Mouse (Mus musculus) hindbrain, postnatal 0 days (tissue): Measurements from ENCODE around the gene Mia2. TPM values are rescaled to one million over a fixed set of nuclear protein-coding genes. Genes with fewer than 3 reads are reported as not detected.
"Not testable (repeated sequence)": the region's sequence is repeated elsewhere in the genome, so short reads cannot be mapped to it uniquely, and the experiment has no call there.

ENCODE experiments used
- ATAC-seq: fragments of 200-750 bp; cut with Nextera tagmentation; 2 replicates; pipeline ENCODE4 v1.8.0; 2017; ENCODE audit warnings: mild to moderate bottlenecking, moderate TSS enrichment, moderate library complexity
- DNase-seq: peaks from one replicate; pipeline ENCODE4 v3.0.0-alpha.2; 2015; ENCODE audit warnings: low spot score
- H3K27ac ChIP-seq: fragments of 300-500 bp; sonication (generic); 2 replicates; pipeline ENCODE4 v1.5.1; 2014; ENCODE audit warnings: mild to moderate bottlenecking
- H3K27me3 ChIP-seq: fragments of 300-500 bp; sonication (generic); 2 replicates; pipeline ENCODE4 v1.6.1; 2014; ENCODE audit warnings: low read length, mixed read lengths; ENCODE audit not compliant: insufficient read depth
- H3K36me3 ChIP-seq: fragments of 300-500 bp; sonication (generic); 2 replicates; pipeline ENCODE4 v1.6.1; 2014; ENCODE audit warnings: low read length, mixed read lengths; ENCODE audit not compliant: insufficient read depth
- H3K4me1 ChIP-seq: fragments of 300-500 bp; sonication (generic); 2 replicates; pipeline ENCODE4 v1.6.1; 2014; ENCODE audit warnings: antibody characterized with exemption, low read length, mixed read lengths; ENCODE audit not compliant: insufficient read depth
- H3K4me2 ChIP-seq: fragments of 300-500 bp; sonication (generic); 2 replicates; pipeline ENCODE4 v1.6.1; 2014; ENCODE audit warnings: low read depth, mild to moderate bottlenecking, low read length, moderate library complexity, mixed read lengths
- H3K4me3 ChIP-seq: fragments of 300-500 bp; sonication (generic); 2 replicates; pipeline ENCODE4 v1.5.1; 2014; ENCODE audit warnings: low read length
- H3K9ac ChIP-seq: fragments of 300-500 bp; sonication (generic); replicated peaks from 2 replicates; pipeline ENCODE4 v1.6.1; 2014; ENCODE audit warnings: mild to moderate bottlenecking, low read length, moderate library complexity, mixed read lengths
- H3K9me3 ChIP-seq: fragments of 300-500 bp; sonication (generic); 2 replicates; pipeline ENCODE4 v1.6.1; 2016; ENCODE audit warnings: low read length, mixed read lengths
- CTCF ChIP-seq: IDR thresholded peaks from 2 replicates; pipeline ENCODE4 v1.5.1; 2016; ENCODE audit warnings: antibody characterized with exemption, control low read depth, low read depth
- WGBS: fragments of 180-500 bp; shearing (Covaris S2); extraction: QIAGEN DNeasy Blood & Tissue Kit; methylation state at CpG from one replicate; pipeline ENCODE4 v1.1.7; 2014; 5-methylcytosine and 5-hydroxymethylcytosine counted together
- polyA plus RNA-seq: library from polyadenylated mRNA; unstranded; fragments of >200 nt; fragmentation: Nextera tagmentation; extraction: Ambion mirVana; gene quantifications from 2 replicates; pipeline ENCODE4 v1.2.1, GENCODE M21; 2015
- total RNA-seq: library from RNA; depleted of rRNA; stranded (reverse); fragments of >200 nt; gene quantifications from 2 replicates; pipeline ENCODE4 v1.2.3, GENCODE M21; 2014; rRNA removed

Mia2 gene
- total RNA-seq (24.9 and 32.7 TPM in 2 replicates), polyA plus RNA-seq (38.2 and 45.8 TPM in 2 replicates)

GRCm38 (mm10) chr12:59095104-59096025, at the start of gene Mia2:
Mia2 (plus strand) TSS chr12:59095799.
- Histone ChIP-seq H3K9ac (no peak within 1 kb of the TSS), H3K4me1 (no peaks in the 10 kb centered on the region), H3K4me2 (no peak within 1 kb of the TSS), H3K27ac (no peak within 1 kb of the TSS), H3K27me3 (no peaks in the 10 kb centered on the region), H3K4me3 (no peak within 1 kb of the TSS), H3K36me3 (no peaks in the 10 kb centered on the region), H3K9me3 (no peaks in the 10 kb centered on the region)
- ATAC-seq (no peak), DNase-seq (no peak)
- WGBS, result 82% methylated on average over 19 of the region's 19 CpGs
- no peak for TF ChIP-seq CTCF

GRCm38 (mm10) chr12:59052470-59052869, 43.1 kb upstream of the Mia2 start:
- Histone ChIP-seq H3K27ac (no peak overlapping the region), H3K9ac (no peak overlapping the region), H3K4me1 (no peaks in the 10 kb centered on the region), H3K27me3 (no peaks in the 10 kb centered on the region), H3K4me3 (no peak overlapping the region), H3K9me3 (no peaks in the 10 kb centered on the region), H3K36me3 (no peaks in the 10 kb centered on the region; the same call in 1 of the 2 replicates), H3K4me2 (no peak overlapping the region)
- 99% methylated on average over 3 of the region's 3 CpGs for WGBS
- ATAC-seq (no peak), DNase-seq (no peak)
- no peak for TF ChIP-seq CTCF

GRCm38 (mm10) chr12:59053166-59053565, 42.4 kb upstream of the Mia2 start:
- ATAC-seq (no peak), DNase-seq (no peak)
- Histone ChIP-seq H3K36me3 (no peaks in the 10 kb centered on the region; the same call in 1 of the 2 replicates), H3K27me3 (no peaks in the 10 kb centered on the region), H3K9me3 (no peaks in the 10 kb centered on the region), H3K4me3 (no peak overlapping the region), H3K4me2 (no peak overlapping the region), H3K4me1 (no peaks in the 10 kb centered on the region), H3K9ac (no peak overlapping the region), H3K27ac (no peak overlapping the region)
- TF ChIP-seq CTCF, result no peak
- whole genome bisulfite sequencing, result 94% methylated on average over 5 of the region's 5 CpGs

GRCm38 (mm10) chr12:59053976-59054375, 41.6 kb upstream of the Mia2 start:
- no peaks in the 10 kb centered on the region for H3K9me3 ChIP-seq
- H3K36me3 ChIP-seq, result no peaks in the 10 kb centered on the region; the same call in 1 of the 2 replicates
- no peak overlapping the region for H3K4me3 ChIP-seq
- no peaks in the 10 kb centered on the region for H3K27me3 ChIP-seq
- no peak overlapping the region for H3K9ac ChIP-seq
- TF ChIP-seq CTCF, result no peak
- ATAC-seq (no peak), DNase-seq (no peak)
- H3K4me1 ChIP-seq, result no peaks in the 10 kb centered on the region
- H3K27ac ChIP-seq, result no peak overlapping the region
- no peak overlapping the region for H3K4me2 ChIP-seq

- ATAC-seq (no peak), DNase-seq (no peak)
- Histone ChIP-seq H3K36me3 (no peaks in the 10 kb centered on the region), H3K4me2 (no peak overlapping the region), H3K4me1 (0 out of 2 replicates have a peak, but pooled peaks cover 4% of the 10 kb centered on the region), H3K27me3 (no peaks in the 10 kb centered on the region), H3K9me3 (no peaks in the 10 kb centered on the region), H3K9ac (no peak overlapping the region), H3K27ac (no peak overlapping the region), H3K4me3 (no peak overlapping the region)
- TF ChIP-seq CTCF, result no peak
- 83% methylated on average over 4 of the region's 4 CpGs for WGBS
These were observed 40.3 kb upstream of the Mia2 start for GRCm38 (mm10) chr12:59055196-59055850.

GRCm38 (mm10) chr12:59056222-59056621, 39.4 kb upstream of the Mia2 start:
- no peaks in the 10 kb centered on the region for H3K9me3 ChIP-seq
- H3K36me3 ChIP-seq, result no peaks in the 10 kb centered on the region
- no peaks in the 10 kb centered on the region for H3K27me3 ChIP-seq
- no peak overlapping the region for H3K4me2 ChIP-seq
- DNase-seq (no peak), ATAC-seq (no peak)
- TF ChIP-seq CTCF, result no peak
- no peak overlapping the region for H3K4me3 ChIP-seq
- 0 out of 2 replicates have a peak, but pooled peaks cover 4% of the 10 kb centered on the region for H3K4me1 ChIP-seq
- H3K27ac ChIP-seq, result no peak overlapping the region
- H3K9ac ChIP-seq, result no peak overlapping the region
- 98% methylated on average over 11 of the region's 11 CpGs for WGBS

- not testable (repeated sequence) for H3K9ac ChIP-seq, DNase-seq, H3K4me3 ChIP-seq, H3K27me3 ChIP-seq, H3K4me2 ChIP-seq, H3K27ac ChIP-seq, H3K4me1 ChIP-seq, H3K9me3 ChIP-seq, ATAC-seq, H3K36me3 ChIP-seq
- WGBS, result 87% methylated on average over 5 of the region's 5 CpGs
These were observed 37.4 kb upstream of the Mia2 start for GRCm38 (mm10) chr12:59058242-59058641.
